Mouse (Mus musculus): ENCODE data around the gene Fbxo40.

Gene Fbxo40

GRCm38 (mm10) chr16:36921067-36921613 lies 69.1 kb downstream of the Fbxo40 start:
- DNase-seq: no peak

GRCm38 (mm10) chr16:36920410-36920809 lies 69.9 kb downstream of the Fbxo40 start:
- no peak for DNase-seq

GRCm38 (mm10) chr16:36918505-36918904 lies 71.8 kb downstream of the Fbxo40 start:
- DNase-seq: no peak

- peak; percentile 72 to 79 for DNase-seq
These were observed 76.1 kb downstream of the Fbxo40 start for GRCm38 (mm10) chr16:36914195-36914594.

All from kidney, adult 8-10 months (tissue).